Mouse (Mus musculus) embryonic facial prominence, embryonic 11.5 days (tissue): ENCODE measurements at regions not wholly inside any gene's neighbourhood (a gene's known extent, or its start where the extent isn't known, plus 50 kb on each side); places are given as distances from the start of the nearest gene placed in this dataset.

Experiments
- ATAC-seq: fragments of 200-750 bp; cut with Nextera tagmentation; replicated peaks from 2 replicates; pipeline ENCODE4 v1.8.0; 2017; ENCODE audit warnings: low read depth; ENCODE audit not compliant: insufficient number of reproducible peaks, low FRiP score, low TSS enrichment
- DNase-seq: peaks from one replicate; pipeline ENCODE4 v3.0.0-alpha.2; 2015; ENCODE audit warnings: low spot score
- H3K27ac ChIP-seq: fragments of 300-500 bp; sonication (generic); replicated peaks from 2 replicates; pipeline ENCODE4 v1.5.1; 2014; ENCODE audit warnings: mild to moderate bottlenecking, low read depth, low read length, control low read depth
- H3K27me3 ChIP-seq: fragments of 300-500 bp; sonication (generic); 2 replicates; pipeline ENCODE4 v1.6.1; 2014; ENCODE audit warnings: mild to moderate bottlenecking, low read length, moderate library complexity, mixed read lengths; ENCODE audit not compliant: control insufficient read depth, insufficient read depth
- H3K36me3 ChIP-seq: fragments of 300-500 bp; sonication (generic); replicated peaks from 2 replicates; pipeline ENCODE4 v1.6.1; 2014; ENCODE audit warnings: low read depth, mild to moderate bottlenecking, low read length, moderate library complexity, mixed read lengths; ENCODE audit not compliant: control insufficient read depth, insufficient read depth
- H3K4me1 ChIP-seq: fragments of 300-500 bp; sonication (generic); 2 replicates; pipeline ENCODE4 v1.6.1; 2014; ENCODE audit warnings: low read length, mixed read lengths; ENCODE audit not compliant: control insufficient read depth, insufficient read depth
- H3K4me2 ChIP-seq: fragments of 300-500 bp; sonication (generic); 2 replicates; pipeline ENCODE4 v1.6.1; 2014; ENCODE audit warnings: low read depth, mild to moderate bottlenecking, control low read depth, low read length, moderate library complexity
- H3K4me3 ChIP-seq: fragments of 300-500 bp; sonication (generic); 2 replicates; pipeline ENCODE4 v1.5.1; 2014; ENCODE audit warnings: low read depth, low read length, control low read depth
- H3K9ac ChIP-seq: fragments of 300-500 bp; sonication (generic); replicated peaks from 2 replicates; pipeline ENCODE4 v1.6.1; 2014; ENCODE audit warnings: mild to moderate bottlenecking, control low read depth, low read length
- H3K9me3 ChIP-seq: fragments of 300-500 bp; sonication (generic); replicated peaks from 2 replicates; pipeline ENCODE4 v1.6.1; 2016; ENCODE audit warnings: mild to moderate bottlenecking, low read length, inconsistent platforms, mixed read lengths; ENCODE audit not compliant: control insufficient read depth
- WGBS: fragments of 180-500 bp; shearing (Covaris S2); extraction: QIAGEN DNeasy Blood & Tissue Kit; methylation state at CpG from one replicate; pipeline ENCODE4 v1.1.7; 2014; 5-methylcytosine and 5-hydroxymethylcytosine counted together

DNA sequence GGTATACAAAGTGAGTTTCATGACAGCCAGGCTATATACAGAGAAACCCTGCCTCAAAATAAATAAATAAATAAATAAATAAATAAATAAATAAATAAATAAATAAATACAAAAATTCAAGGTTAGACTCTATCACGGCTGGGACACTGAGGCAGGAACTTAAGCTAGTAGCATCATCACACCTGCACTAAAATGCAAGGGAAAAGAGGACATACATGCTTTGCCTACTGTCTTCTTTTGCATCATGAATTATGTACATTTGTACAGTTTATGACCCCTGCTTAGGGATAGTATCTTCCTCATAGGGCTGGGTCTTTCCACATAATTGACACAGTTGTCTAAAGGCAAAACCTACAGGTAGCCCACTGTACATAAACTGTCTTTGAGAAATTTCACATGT lies 252.5 kb downstream of the Tpm3-rs7 start:
- H3K9me3 ChIP-seq, result no peaks in the 10 kb centered on the region
- H3K4me1 ChIP-seq, result no peaks in the 10 kb centered on the region
- H3K36me3 ChIP-seq, result no peaks in the 10 kb centered on the region
- DNase-seq (no peak), ATAC-seq (no peak)
- no peak overlapping the region for H3K4me3 ChIP-seq
- no peaks in the 10 kb centered on the region for H3K27me3 ChIP-seq
- H3K4me2 ChIP-seq, result no peak overlapping the region
- H3K9ac ChIP-seq, result no peak overlapping the region
- WGBS, result 94% methylated on average over 1 of the region's 1 CpGs
- H3K27ac ChIP-seq, result no peak overlapping the region

DNA sequence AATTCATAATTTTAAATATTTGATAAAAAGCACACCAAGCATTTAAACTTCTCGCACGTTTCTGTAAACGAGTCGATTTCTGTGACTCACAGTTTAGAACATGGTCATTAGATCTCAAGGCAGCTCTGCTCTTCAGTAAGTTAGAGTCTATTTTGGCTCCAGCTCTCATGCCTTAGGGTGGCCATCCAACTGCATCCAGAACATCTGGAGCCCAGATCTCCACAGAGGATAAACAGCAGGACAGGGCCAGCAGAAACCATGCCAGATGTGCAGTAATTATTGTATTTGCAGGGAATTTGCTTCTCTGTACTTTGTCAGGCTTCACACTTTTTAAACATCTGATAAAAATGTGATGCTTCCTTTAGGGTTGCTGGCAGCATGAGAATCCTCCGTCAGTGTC lies 276.4 kb downstream of the Tpm3-rs7 start:
- no peak overlapping the region for H3K9ac ChIP-seq
- H3K27me3 ChIP-seq, result no peaks in the 10 kb centered on the region
- no peak overlapping the region for H3K27ac ChIP-seq
- 43% methylated on average over 5 of the region's 5 CpGs for WGBS
- H3K4me3 ChIP-seq, result no peak overlapping the region
- no peaks in the 10 kb centered on the region for H3K4me1 ChIP-seq
- no peak for ATAC-seq
- no peaks in the 10 kb centered on the region for H3K36me3 ChIP-seq
- no peak overlapping the region for H3K4me2 ChIP-seq
- H3K9me3 ChIP-seq, result no peaks in the 10 kb centered on the region
- peak; percentile 58 for DNase-seq

GRCm38 (mm10) chr14:113627115-113627514 lies 312.7 kb downstream of the Tpm3-rs7 start:
- Histone ChIP-seq H3K9me3 (no peaks in the 10 kb centered on the region), H3K4me3 (no peak overlapping the region), H3K27me3 (no peaks in the 10 kb centered on the region), H3K4me2 (no peak overlapping the region), H3K27ac (no peak overlapping the region), H3K36me3 (no peaks in the 10 kb centered on the region), H3K9ac (no peak overlapping the region), H3K4me1 (no peaks in the 10 kb centered on the region)
- DNase-seq, result no peak
- no peak for ATAC-seq
- 62% methylated on average over 2 of the region's 2 CpGs for WGBS

DNA sequence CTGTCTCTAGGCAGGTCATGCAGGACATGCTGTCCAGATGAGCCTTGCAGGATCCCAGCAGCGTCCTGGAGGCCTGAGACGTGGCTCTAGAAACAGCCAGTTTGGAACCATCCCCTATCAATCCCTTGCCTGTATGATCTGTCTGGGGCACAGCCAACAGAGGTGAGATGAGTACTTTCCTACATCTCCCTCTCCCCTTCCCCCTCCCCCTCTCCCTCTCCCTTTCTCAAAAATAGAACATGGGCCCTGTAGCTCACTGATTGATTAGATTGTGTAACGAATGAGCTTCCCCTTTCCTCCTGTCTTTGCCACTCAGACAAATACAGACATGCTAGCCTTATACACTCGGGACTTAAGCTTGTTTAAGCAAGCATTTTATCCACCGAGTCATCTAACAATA lies 336.9 kb downstream of the Tpm3-rs7 start:
- no peaks in the 10 kb centered on the region for H3K4me1 ChIP-seq
- H3K4me2 ChIP-seq, result no peak overlapping the region
- H3K9ac ChIP-seq, result no peak overlapping the region
- ATAC-seq (no peak), DNase-seq (no peak)
- H3K27me3 ChIP-seq, result no peaks in the 10 kb centered on the region
- 82% methylated on average over 5 of the region's 5 CpGs for WGBS
- H3K4me3 ChIP-seq, result no peak overlapping the region
- no peaks in the 10 kb centered on the region for H3K36me3 ChIP-seq
- H3K27ac ChIP-seq, result no peak overlapping the region
- H3K9me3 ChIP-seq, result no peaks in the 10 kb centered on the region

GRCm38 (mm10) chr14:113656864-113657263 lies 342.5 kb downstream of the Tpm3-rs7 start:
- no peaks in the 10 kb centered on the region for H3K9me3 ChIP-seq
- DNase-seq (peak; percentile 23), ATAC-seq (peak; percentile 65; the same call in 1 of the 2 replicates)
- H3K36me3 ChIP-seq, result no peaks in the 10 kb centered on the region
- no peak overlapping the region for H3K4me3 ChIP-seq
- no peaks in the 10 kb centered on the region for H3K4me1 ChIP-seq
- H3K9ac ChIP-seq, result no peak overlapping the region
- no peaks in the 10 kb centered on the region for H3K27me3 ChIP-seq
- H3K4me2 ChIP-seq, result no peak overlapping the region
- WGBS, result 36% methylated on average over 1 of the region's 1 CpGs
- H3K27ac ChIP-seq, result no peak overlapping the region

DNA sequence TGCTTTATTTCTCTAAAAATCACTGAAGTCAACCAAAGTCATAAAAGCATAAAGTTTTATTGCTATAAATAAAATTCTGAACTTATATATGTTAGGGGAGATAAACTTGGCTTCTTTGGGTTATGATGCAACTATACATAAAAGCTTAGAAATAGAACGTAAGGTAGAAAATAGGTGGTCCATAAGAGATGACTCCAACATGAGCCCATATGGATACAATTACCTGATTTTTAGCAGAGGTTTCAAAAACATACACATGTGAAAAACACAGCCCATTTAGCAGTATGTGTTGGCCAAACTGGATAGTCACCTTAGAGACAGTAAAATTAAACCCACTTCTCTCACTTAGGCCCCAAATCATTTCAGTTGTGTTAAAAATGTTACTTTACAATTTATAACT lies 354.3 kb downstream of the Tpm3-rs7 start:
- peak; percentile 45 for DNase-seq
- Histone ChIP-seq H3K36me3 (no peaks in the 10 kb centered on the region), H3K27me3 (no peaks in the 10 kb centered on the region), H3K4me3 (no peak overlapping the region), H3K9ac (no peak overlapping the region), H3K4me1 (no peaks in the 10 kb centered on the region), H3K27ac (no peak overlapping the region), H3K4me2 (no peak overlapping the region), H3K9me3 (no peaks in the 10 kb centered on the region)
- ATAC-seq, result no peak
- WGBS, result 44% methylated on average over 1 of the region's 1 CpGs

- WGBS, result 58% methylated on average over 2 of the region's 2 CpGs
- Histone ChIP-seq H3K27ac (no peak overlapping the region), H3K9ac (no peak overlapping the region), H3K4me1 (no peaks in the 10 kb centered on the region), H3K9me3 (no peaks in the 10 kb centered on the region), H3K4me2 (no peak overlapping the region), H3K4me3 (no peak overlapping the region), H3K36me3 (no peaks in the 10 kb centered on the region), H3K27me3 (no peaks in the 10 kb centered on the region)
- DNase-seq (peak; percentile 78), ATAC-seq (0 out of 2 replicates have a peak, but pooled peaks have one; percentile 57)
These were observed 355.0 kb downstream of the Tpm3-rs7 start for GRCm38 (mm10) chr14:113669386-113669785.

GRCm38 (mm10) chr14:113710953-113711352 lies 396.5 kb downstream of the Tpm3-rs7 start:
- no peak for ATAC-seq
- Histone ChIP-seq H3K4me3 (no peak overlapping the region), H3K27me3 (no peaks in the 10 kb centered on the region), H3K27ac (no peak overlapping the region), H3K9ac (no peak overlapping the region), H3K36me3 (no peaks in the 10 kb centered on the region), H3K4me2 (no peak overlapping the region), H3K4me1 (no peaks in the 10 kb centered on the region), H3K9me3 (no peaks in the 10 kb centered on the region)
- no peak for DNase-seq
- 69% methylated on average over 2 of the region's 2 CpGs for WGBS
